Mouse (Mus musculus): Measurements from ENCODE around the gene Zdbf2.

The Zdbf2 gene

GRCm38 (mm10) chr1:63263671-63264070 is 9.4 kb upstream of the Zdbf2 start:
- DNase-seq (ENCODE audit: low read depth, low spot score) = no peak

DNA sequence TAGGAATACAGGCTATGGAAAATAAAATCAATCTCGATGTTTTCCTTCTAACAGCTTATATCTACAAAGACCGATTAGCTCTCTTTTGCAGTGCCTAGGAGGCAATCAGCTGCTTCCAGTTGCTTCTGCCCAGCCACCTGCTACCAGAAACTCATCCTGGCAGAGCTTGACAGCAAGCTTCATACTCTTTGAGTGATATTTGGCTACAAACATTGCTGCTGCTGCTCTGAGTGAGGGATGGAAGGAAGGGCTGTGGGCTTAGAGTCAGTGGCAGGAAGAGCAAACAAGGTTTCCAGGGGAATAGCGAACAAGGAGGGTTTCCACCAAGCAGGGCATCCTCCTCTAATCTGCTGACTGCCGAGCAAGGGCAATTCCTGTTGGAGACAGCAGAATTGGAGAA is 7.6 kb upstream of the Zdbf2 start:
- DNase-seq (ENCODE audit: low read depth, low spot score) = no peak

GRCm38 (mm10) chr1:63266121-63266520 is 6.9 kb upstream of the Zdbf2 start:
- DNase-seq (ENCODE audit: low read depth, low spot score) = no peak

GRCm38 (mm10) chr1:63266716-63267115 is 6.3 kb upstream of the Zdbf2 start:
- DNase-seq (ENCODE audit: low read depth, low spot score) = no peak

DNA sequence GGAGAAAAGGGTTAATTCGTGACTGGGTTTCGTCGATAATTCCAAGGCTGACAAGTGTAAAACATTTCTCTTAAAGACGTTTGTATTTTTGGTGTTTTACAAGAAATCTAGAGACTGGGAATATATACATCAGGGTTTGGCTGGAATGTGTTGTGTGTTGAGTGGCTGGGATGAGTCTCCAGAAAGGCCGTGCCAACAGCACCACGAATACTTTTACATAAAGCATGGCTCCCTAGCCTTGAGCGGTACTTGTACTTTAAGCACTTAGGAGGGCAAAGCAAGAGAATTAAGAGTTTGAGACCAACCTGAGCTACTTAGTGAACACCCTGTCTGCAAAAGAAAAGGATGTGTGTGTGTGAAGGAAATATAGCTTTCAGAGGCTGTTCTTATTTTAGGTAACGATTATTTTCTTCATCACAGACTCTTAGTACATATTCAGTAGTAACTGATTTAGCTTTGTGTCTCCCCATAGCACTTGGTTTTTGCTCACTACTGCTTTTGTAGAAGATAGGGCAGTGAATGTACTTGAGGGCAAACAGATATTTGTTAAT is 865 bp upstream of the Zdbf2 start:
- DNase-seq (ENCODE audit: low read depth, low spot score) = no peak

DNA sequence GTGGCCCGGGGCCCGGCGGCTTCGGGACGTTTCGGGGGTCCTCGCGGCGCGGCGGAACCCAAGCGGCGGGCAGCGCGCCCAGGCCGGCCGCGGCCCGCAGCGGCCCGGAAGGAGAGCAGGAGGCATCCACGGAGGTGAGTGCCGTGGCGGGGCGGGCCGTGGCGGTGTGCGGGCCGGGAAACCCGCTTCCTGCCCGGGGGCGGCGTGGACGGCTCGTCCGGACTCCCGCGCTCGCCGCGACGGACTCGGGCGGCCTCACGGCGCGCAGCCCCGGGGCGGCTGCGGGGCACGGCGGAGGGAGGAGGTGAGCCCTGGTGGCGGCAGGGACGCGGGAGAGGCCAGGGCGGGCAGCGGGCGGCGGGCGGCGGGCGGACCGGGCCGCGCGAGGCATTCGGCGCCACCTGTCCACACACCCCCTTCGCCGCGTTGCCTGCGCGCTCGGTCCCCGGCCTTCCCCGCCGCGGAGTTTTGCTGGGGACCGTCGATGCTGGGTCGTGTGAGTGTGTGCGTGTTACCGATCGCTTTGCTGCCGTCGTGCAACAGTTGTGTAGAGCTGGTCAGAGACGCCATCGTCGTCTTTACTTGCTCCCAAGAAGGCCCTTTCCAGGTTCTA is 380 bp downstream of the Zdbf2 start:
- no peak for DNase-seq (ENCODE audit: low read depth, low spot score)

DNA sequence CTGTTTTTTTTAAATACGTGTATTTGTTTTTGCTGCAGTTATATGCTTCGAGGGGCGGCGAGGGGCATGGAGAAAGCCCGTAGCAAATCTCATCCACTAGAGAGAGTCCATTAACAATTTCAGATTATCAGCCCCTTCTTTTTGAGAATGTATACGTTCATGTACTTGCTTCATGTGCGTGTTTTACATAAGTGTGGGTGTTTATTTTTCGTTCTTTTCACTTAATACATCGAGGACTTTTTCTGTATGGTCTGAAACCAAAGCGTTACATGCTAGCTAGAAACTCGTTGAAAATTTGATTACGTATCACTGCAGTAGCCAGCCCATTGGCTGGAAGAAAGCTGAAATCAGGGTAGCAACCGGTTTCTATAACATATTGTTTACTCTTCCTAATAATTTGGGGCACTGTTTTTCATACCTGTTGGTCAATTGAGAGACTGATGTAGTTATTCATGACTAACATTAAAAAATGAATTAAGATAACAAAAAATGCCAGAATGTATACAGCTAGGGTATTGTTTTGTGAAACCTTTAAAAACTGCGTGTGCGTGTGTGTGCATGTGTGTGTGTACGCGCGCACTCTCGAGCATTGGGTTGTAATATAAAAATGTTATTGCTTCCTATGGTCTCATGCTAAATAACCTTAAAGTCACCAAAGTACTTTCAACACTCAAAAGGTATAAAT is 1.1 kb downstream of the Zdbf2 start:
- no peak for DNase-seq (ENCODE audit: low read depth, low spot score)

DNA sequence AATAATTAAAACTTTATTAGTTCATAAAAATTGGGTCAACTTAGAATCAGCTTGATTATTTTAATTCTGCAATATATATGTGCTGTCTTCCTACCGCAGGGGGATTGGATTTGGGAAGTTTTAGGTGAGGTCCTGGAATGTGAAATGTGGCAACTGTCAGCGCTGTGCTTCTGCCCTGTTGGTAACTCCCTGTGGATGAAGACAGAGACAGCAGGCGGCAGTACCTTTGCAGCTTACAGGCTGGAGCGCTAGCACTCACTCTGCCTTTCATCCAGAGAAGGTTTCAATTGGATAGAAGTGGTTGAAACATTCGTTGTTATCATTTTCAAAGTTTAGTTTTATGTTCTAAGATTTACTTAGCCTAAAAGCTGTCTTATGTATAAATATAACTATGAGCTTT is 5.0 kb downstream of the Zdbf2 start:
- no peak for DNase-seq (ENCODE audit: low read depth, low spot score)

DNA sequence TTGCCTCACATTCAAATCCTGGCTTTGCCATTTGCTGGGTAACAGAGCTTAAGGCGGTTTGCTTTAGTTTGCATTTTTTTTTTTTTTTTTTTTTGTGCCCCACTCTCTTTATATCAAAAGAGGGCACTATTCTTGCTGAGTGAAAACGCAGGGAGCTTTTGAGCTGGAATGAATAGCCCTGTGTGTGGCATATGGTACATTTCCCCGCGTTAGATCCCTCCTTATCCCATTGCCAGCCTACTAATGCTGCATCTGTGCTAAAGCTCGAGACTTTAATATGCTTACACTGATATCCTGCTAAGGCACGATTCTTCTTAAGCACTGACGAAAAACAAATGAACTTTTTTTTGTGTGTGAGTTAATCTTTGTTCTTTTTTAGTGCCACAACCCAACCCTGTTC is 20.9 kb downstream of the Zdbf2 start:
- DNase-seq (ENCODE audit: low read depth, low spot score) = no peak

DNA sequence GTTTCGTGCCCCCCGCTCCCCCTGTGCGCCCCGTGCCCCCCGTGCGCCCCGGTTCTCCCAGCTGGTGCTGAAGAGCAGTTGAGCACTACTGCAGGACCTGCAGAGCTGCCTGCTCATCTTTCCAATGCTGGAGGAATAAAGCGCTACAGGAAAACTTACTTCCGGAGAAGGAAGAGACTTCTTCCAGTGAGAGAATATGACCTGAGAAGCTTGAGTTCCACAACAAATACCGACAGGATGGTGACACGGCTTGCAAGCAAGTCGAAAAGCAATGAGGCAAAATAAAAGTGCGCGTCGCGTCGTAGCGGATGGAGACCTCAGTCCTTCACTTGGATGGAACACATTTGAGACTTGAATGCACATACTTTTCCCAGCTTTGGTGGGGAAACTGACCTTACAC is 36.6 kb downstream of the Zdbf2 start:
- no peak for DNase-seq (ENCODE audit: low read depth, low spot score)

GRCm38 (mm10) chr1:63323565-63324132 is 50.6 kb downstream of the Zdbf2 start:
- peak; percentile 24 for DNase-seq (ENCODE audit: low read depth, low spot score)

All from WW6 (cell line).